Mouse (Mus musculus) urinary bladder, postnatal 10 days (tissue): ENCODE measurements at regions not wholly inside any gene's neighbourhood (a gene's known extent, or its start where the extent isn't known, plus 50 kb on each side); places are given as distances from the start of the nearest gene placed in this dataset.

ENCODE experiments used
- DNase-seq: peaks from one replicate; pipeline ENCODE4 v3.0.0; 2022; ENCODE audit warnings: low spot score

- DNase-seq = no peak
Observed at GRCm38 (mm10) chr8:112933815-112934214, 364.0 kb downstream of the Cntnap4 start.

- no peak for DNase-seq
Observed at GRCm38 (mm10) chr8:112935411-112935810, 365.6 kb downstream of the Cntnap4 start.

GRCm38 (mm10) chr8:112935897-112936719, 366.3 kb downstream of the Cntnap4 start:
- no peak for DNase-seq

GRCm38 (mm10) chr8:112972418-112972817, 402.6 kb downstream of the Cntnap4 start:
- DNase-seq = peak; percentile 14

GRCm38 (mm10) chr8:112975734-112976133, 405.9 kb downstream of the Cntnap4 start:
- no peak for DNase-seq

- no peak for DNase-seq
Observed at GRCm38 (mm10) chr8:112976312-112976711, 406.5 kb downstream of the Cntnap4 start.

- DNase-seq = no peak
Observed at GRCm38 (mm10) chr8:112993781-112994180, 423.9 kb downstream of the Cntnap4 start.

- no peak for DNase-seq
Observed at GRCm38 (mm10) chr8:113007356-113007755, 437.5 kb downstream of the Cntnap4 start.

GRCm38 (mm10) chr8:113028880-113029279, 459.0 kb downstream of the Cntnap4 start:
- DNase-seq = no peak

GRCm38 (mm10) chr8:113051770-113052473, 482.1 kb downstream of the Cntnap4 start:
- no peak for DNase-seq

GRCm38 (mm10) chr8:113065246-113066169, 495.7 kb downstream of the Cntnap4 start:
- DNase-seq = no peak

- DNase-seq = no peak
Observed at GRCm38 (mm10) chr8:113066170-113066708, 496.4 kb downstream of the Cntnap4 start.

- DNase-seq = no peak
Observed at GRCm38 (mm10) chr8:113083976-113084375, 514.1 kb downstream of the Cntnap4 start.

- DNase-seq = no peak
Observed at GRCm38 (mm10) chr8:113087586-113087985, 517.7 kb downstream of the Cntnap4 start.

- no peak for DNase-seq
Observed at GRCm38 (mm10) chr8:113111665-113112064, 523.7 kb upstream of the Mon1b start.

- no peak for DNase-seq
Observed at GRCm38 (mm10) chr8:113114165-113114700, 521.2 kb upstream of the Mon1b start.

GRCm38 (mm10) chr8:113117241-113117640, 518.1 kb upstream of the Mon1b start:
- DNase-seq = no peak

- DNase-seq = no peak
Observed at GRCm38 (mm10) chr8:113125586-113125985, 509.8 kb upstream of the Mon1b start.

GRCm38 (mm10) chr8:113137361-113137760, 498.0 kb upstream of the Mon1b start:
- no peak for DNase-seq

GRCm38 (mm10) chr8:113140021-113140420, 495.4 kb upstream of the Mon1b start:
- DNase-seq = no peak

- DNase-seq = no peak
Observed at GRCm38 (mm10) chr8:113141131-113141530, 494.3 kb upstream of the Mon1b start.

- no peak for DNase-seq
Observed at GRCm38 (mm10) chr8:113176591-113176990, 458.8 kb upstream of the Mon1b start.
